Mouse (Mus musculus) gastrocnemius, adult 2 months (tissue): ENCODE results near the gene Bdh1. TPM values are rescaled to one million over a fixed set of nuclear protein-coding genes. Genes with fewer than 3 reads are reported as not detected.

Source experiments
- DNase-seq: peaks from one replicate; pipeline ENCODE4 v3.0.0; 2022
- H3K27ac ChIP-seq: fragments of 200-600 bp; 2 replicates; pipeline ENCODE4 v1.8.1; 2022; ENCODE audit warnings: mild to moderate bottlenecking
- H3K4me3 ChIP-seq: fragments of 200-600 bp; 2 replicates; pipeline ENCODE4 v1.8.1; 2022; ENCODE audit warnings: mild to moderate bottlenecking, moderate library complexity
- CTCF ChIP-seq: fragments of 200-600 bp; IDR thresholded peaks from 2 replicates; pipeline ENCODE4 v1.8.1; 2022; ENCODE audit warnings: antibody characterized with exemption, mild to moderate bottlenecking, moderate library complexity
- intact Hi-C: fragments of 180-260 bp; cut with DNase I; formaldehyde crosslinking; loops from one replicate; pipeline ENCODE4 v1.15.1; 2025
- total RNA-seq, 2 experiments: library from RNA; stranded (reverse); gene quantifications; 2 replicates each; pipeline ENCODE4 v1.2.3; 2021

Gene Bdh1
- total RNA-seq, 2 experiments from 2014 or later: 71.4 to 144 TPM

DNA sequence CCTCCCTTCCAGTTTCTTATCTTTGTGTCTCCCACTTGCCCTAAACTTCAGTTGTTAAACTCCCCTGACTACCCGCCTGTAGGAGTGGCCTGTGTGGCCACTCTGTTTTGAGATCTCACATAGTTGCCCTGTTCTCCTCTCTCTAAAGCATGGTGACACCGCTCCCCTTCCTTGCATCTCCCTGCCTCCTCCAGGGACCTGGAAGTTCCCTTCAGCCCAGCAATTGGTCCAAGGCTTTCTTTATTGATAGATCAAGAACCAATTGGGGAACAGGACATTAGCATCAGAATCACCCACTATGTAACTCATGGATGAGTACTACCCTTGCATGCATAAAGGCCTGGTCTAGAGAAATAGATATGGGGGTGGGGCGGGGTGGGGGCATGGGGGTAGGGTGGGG is 65.2 kb downstream of the Bdh1 start:
- DNase-seq: no peak
- Histone ChIP-seq H3K27ac (no peak overlapping the region), H3K4me3 (no peak overlapping the region)
- intact Hi-C loops: no loop called here
- no peak for TF ChIP-seq CTCF

DNA sequence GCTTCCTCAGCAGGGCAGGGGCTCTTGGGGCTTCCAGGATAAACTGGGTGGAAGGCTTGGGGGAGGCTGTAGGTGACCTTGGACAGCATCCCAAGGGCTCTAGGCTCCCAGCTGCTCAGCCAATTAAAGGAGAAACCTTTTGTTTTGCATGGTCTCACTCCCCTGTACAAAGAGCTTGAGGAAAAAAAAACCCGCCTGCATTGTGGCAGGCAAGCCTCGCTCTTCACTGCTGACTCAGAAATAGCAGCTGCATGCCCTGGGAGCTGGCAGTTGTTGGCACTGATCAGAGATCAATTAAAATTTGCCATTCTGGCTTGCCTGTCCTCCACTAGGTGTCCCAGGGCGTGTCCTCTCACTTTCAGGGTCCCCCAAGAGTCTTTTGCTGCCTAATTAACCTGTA is 67.0 kb downstream of the Bdh1 start:
- intact Hi-C loops: no loop called here
- no peak for TF ChIP-seq CTCF
- Histone ChIP-seq H3K4me3 (no peak overlapping the region), H3K27ac (no peak overlapping the region)
- no peak for DNase-seq

DNA sequence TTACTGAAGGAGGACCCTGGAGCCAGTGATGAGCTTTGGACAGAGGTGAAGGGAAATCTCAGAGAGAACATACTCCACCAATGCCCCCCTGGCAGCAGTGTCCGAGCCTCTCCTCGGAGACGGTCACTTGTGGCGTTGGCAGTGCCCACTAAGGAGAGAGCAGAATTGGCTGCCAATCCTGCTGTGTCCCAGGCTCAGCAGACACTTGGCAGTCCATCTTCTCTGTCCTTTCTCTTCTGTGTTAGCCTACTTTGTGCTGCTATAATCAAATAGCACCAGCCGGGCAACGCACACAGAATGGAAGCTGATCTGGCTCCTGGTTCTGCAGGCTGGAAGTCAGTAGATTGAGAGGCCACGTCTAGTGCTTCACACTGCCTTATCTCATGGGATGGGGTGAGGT is 68.9 kb downstream of the Bdh1 start:
- DNase-seq: no peak
- intact Hi-C loops: no loop called here
- Histone ChIP-seq H3K27ac (no peak overlapping the region), H3K4me3 (no peak overlapping the region)
- TF ChIP-seq CTCF: no peak

DNA sequence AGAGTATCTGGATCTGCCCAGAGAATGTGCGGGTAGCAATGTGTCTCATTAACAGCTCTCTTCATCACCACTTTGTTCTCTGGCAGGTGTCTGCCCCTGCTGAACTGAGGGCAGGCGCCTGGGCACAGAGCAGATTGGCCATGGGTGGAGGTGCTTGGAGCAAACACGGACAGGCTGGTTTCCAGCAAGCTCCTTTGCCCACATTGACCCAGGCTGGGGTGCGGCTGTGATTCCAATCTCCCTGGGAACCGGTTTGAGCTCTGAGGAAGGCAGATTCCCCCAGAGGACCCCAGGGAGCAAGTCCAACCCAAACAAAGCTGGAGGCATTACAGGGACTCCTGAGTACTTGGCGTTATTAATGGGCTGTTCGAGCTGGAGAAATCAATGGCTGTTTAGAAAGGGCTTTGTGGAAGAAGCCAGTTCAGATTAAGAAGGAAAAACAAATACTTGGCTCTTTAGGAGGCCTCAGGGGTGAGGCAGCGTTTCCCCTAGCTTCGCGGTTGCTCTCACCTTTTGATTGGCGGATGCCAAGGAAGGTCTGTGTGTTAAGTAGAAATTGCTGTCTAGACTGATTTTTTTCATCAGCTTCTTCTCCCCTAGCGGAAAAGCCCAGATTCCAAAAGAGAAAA is 71.0 kb downstream of the Bdh1 start:
- TF ChIP-seq CTCF: no peak
- no peak overlapping the region for H3K4me3 ChIP-seq
- intact Hi-C loops: no loop called here
- no peak overlapping the region for H3K27ac ChIP-seq
- peak; percentile 55 for DNase-seq

DNA sequence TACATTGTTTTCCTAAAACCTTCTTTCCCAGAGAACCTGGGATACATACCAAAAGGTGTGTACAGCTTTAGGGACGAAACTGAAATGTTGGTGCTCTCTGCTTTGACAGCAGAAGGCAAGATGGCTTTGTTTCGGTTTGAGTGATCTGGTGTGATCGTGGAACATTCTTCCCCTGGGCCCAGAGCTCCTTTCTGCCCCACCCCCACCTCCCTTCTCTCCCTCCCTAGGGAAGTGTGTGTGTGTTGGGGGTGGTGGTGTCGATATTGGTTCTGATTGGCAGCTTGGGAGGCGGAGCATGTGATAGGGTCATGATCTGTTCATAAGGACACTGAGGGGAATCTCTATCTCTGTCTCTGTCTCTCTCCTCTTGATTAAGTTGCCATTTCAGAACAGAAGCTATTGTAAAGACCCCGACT is 71.5 kb downstream of the Bdh1 start:
- Histone ChIP-seq H3K4me3 (no peak overlapping the region), H3K27ac (no peak overlapping the region)
- no peak for TF ChIP-seq CTCF
- intact Hi-C loops: no loop called here
- DNase-seq: no peak

DNA sequence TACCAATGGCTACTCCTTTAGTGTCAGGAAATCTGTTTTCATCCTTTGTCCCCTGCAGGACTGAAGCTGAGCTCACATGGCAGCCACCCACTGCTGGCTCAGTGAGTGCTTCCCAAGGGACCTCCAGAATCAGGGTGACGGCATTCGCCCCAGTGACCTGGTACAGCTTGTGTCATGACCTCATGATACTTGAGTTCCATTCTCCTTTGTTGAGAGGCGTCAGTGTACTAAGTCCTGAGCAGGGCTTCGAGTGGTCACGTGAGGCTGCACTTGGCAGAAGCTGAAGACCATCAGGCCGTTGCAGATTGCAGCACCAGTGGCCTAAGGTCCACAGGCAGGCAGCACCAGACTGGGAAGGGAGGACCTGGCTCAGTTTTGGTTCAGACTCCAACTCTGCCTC is 71.9 kb downstream of the Bdh1 start:
- intact Hi-C loops: no loop called here

DNA sequence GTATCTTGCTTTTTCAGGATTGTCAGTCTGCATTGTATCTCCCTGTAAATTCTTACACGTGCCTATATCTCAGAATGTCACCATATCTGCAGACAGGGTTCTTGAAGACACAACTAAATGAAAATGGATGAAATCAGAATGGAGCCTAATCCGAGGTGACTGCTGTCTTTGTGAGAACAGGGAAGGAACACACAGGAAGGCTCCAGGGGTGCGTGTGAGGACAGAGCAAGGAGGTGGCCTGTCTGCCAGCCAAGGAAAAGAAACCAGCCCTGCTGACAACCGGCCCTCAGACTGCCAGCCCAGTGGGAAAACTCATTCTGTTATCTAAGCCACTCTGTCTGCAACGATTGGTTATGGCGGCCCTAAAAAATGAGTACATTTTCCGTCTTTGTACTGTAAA is 73.3 kb downstream of the Bdh1 start:
- H3K27ac ChIP-seq: no peak overlapping the region
- no peak for TF ChIP-seq CTCF
- no peak overlapping the region for H3K4me3 ChIP-seq
- no peak for DNase-seq
- intact Hi-C loops: no loop called here

More for the DNA sequence above, 71.9 kb downstream of the Bdh1 start:
- no peak overlapping the region for H3K27ac ChIP-seq
- no peak overlapping the region for H3K4me3 ChIP-seq
- peak; percentile 62 for DNase-seq
- TF ChIP-seq CTCF: no peak

DNA sequence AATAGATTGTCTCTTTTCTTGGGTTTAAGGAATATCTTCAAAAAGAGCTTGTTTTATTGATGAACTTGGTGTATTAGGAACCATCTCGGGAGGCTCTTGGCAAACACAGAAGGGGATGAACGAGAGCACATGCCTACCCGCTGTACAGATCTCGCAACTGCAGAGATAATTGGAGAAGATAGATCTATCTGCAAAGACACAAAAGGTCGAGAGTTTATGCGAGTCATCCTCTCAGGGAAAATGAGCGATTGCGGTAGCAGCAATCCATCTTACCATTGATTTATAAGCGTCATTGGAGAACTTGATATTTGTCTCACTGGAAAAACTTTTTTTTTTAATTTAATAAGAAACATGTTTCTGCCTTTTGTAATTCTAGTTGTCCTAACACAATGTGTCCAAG is 73.7 kb downstream of the Bdh1 start:
- no peak for TF ChIP-seq CTCF
- H3K27ac ChIP-seq: no peak overlapping the region
- intact Hi-C loops: no loop called here
- no peak for DNase-seq
- no peak overlapping the region for H3K4me3 ChIP-seq

DNA sequence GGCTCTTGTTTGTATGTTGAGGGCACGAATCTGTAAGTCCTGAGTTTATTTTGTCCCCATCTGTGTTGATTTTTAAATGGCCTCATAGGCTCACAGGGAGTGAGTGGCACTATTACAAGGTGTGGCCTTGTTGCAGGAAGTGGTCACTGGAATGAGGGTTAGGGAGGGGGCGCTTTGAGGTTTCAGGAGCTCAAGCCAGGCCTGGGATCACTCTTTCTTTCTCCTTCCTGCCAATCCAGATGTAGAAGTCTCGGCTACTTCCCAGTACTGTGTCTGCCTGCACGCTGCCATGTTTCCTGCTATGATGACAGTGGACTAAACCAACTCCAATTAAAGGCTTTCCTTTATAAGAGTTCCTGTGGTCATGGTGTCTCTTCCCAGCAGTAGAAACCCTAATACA is 76.3 kb downstream of the Bdh1 start:
- intact Hi-C loops: no loop called here
- Histone ChIP-seq H3K27ac (no peak overlapping the region), H3K4me3 (no peak overlapping the region)
- DNase-seq: no peak
- TF ChIP-seq CTCF: no peak

DNA sequence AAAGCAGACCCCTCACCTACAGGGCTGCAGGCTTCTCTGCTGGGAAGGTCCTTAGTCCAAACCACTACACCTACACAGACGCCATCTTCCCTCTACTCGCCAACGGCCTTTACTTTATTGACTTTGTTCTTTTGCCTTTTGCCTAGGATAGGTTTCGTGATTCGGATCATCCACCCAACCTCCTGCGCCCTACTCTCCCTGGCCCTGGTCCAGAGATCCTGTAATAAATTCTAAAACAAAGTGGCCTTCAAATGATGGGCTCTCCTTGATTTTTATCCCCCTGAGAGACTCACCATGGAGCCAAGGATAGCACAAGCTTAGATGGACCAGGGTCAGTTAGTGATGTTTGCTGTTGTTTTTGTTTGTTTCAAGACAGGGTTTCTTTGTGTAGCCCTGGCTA is 76.9 kb downstream of the Bdh1 start:
- no peak overlapping the region for H3K27ac ChIP-seq
- no peak overlapping the region for H3K4me3 ChIP-seq
- TF ChIP-seq CTCF: no peak
- intact Hi-C loops: no loop called here
- no peak for DNase-seq

DNA sequence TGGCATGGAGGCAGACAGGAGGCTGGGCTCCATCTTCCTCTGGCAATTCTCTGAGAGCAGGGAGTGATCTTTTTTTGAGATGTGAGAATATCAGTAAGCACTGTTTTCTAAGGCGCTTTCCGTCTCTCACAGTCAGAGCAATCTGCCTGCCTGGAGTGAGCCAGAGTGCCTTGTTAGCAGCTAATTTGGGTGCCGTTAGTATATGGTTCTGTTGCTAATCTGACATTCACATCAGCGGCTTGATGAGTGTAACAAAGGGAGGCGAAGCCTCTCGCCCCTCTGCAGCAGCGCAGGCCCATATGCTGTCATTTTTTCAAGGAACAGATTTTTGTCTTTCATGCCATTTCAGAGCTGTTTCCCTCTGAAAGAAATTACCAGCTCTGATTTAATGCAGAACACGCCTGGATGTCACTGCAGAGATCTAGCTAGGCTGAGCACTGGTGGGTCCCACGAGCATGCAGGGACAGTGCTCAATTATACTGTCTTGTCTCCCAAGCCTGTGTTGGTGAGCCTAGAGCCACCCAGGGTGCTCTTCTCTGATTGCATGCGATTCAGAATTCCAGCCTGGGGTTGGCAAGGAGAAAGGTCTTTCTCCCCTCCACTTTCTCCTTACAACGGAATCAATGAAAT is 77.7 kb downstream of the Bdh1 start:
- H3K4me3 ChIP-seq: no peak overlapping the region
- DNase-seq: no peak
- no peak overlapping the region for H3K27ac ChIP-seq
- intact Hi-C loops: no loop called here
- TF ChIP-seq CTCF: no peak

DNA sequence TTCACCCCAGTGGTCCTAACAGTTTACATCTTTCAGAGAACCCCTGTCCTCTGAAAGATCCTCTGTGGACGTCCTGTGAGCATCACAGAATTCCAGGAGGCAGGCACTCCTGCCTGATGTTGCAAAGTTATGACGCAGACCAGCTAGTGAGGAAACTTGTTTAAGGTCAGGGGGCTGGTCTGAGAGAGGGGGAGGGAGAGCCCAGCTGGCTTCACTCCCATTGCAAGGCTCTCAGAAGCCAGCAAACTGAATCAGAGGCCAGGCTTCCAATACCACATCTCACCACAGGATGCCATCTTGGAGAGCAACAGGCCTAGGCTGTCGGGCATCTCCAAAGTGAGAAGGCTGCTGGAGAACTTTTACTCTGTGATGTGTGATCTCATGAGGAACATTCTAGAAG is 78.5 kb downstream of the Bdh1 start:
- Histone ChIP-seq H3K4me3 (no peak overlapping the region), H3K27ac (no peak overlapping the region)
- no peak for TF ChIP-seq CTCF
- intact Hi-C loops: no loop called here
- DNase-seq: no peak

DNA sequence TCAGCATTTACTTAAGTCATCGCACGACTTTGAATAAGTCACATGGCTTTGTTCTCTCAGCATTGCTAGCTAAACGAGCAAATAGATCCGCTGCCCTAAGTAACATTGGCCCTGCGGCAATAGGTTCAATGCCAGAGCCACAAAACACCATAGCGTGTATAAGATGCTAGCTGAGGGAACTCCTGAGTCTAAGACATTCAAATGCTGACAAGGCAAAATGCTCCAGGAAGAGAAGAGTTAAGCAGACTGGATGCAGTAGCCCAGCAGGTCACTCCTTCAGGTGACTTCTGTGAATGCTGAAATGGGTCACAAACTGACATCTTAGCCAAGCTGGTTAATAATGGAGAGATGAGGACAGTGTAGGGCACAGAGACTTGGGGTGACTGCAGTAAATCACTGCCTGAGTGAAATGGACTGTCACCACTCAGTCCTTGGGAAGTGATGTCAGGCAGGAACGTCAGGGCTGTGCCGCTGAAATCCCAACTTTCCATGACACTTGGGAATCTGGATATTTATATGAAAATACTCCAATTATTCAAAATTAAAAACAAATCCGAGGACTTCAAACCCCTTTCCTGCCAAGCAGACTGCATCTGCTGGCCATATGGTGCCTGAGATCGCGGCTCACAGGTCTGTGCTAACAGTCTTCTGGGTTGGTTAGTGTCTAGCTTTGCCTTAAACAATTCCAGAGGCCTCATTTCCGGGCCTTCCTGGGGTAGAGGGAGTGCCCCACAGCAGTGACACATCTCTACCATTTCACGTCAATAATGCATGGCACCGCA is 79.1 kb downstream of the Bdh1 start:
- no peak for DNase-seq
- no peak for TF ChIP-seq CTCF
- no peak overlapping the region for H3K27ac ChIP-seq
- intact Hi-C loops: no loop called here
- no peak overlapping the region for H3K4me3 ChIP-seq
